Mouse (Mus musculus) lung, postnatal 14 days (tissue): Measurements from ENCODE around the gene Prmt2.

ENCODE experiments used
- DNase-seq: peaks from one replicate; pipeline ENCODE4 v3.0.0; 2021

Prmt2 gene

DNA sequence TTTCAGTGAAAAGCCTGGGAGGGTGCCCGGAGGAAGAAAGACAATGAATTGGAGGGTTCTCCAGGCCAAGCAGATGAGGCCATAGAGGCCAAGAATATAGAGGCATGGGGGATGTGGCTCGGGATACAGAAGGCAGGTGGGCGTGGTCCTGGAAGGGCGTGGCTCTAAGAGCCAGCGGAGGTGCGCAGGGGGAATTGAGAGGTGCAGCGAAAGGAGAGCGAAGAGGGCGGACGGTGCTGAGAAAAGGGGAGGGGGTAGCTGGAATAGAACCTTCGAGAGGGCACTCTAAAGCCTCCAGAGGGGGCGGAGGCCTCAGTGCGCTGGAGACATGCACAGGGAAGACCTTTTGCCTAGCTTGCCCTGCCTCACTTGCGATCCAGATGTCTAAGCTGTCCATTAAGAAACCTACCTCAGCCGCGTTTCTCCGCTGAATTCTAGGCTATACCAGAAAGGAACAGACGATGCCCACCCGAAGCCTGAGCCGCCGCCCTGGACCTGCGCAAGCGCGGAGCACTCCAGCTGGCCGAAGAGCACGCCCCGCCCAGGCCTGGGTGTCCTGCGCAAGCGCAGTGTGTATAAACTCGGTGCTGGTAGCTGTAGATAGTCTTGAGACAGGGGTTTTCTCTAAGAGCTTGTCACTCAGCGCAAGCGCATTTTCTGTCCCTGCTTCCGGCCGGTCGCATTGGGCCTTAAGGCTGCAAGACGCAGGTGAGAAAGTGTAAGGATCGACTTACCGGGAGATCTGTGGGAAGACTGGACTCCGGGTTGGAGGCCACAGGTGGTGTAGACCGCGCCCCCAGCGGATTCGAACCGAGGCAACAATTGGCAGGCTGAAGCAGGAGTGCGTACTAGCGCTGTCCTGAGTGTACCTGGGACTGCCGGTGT, at the start of gene Prmt2:
Gene Prmt2 (minus strand): TSS at position 525 of the 885 bp plus-strand sequence.
- peak; percentile 93 for DNase-seq

DNA sequence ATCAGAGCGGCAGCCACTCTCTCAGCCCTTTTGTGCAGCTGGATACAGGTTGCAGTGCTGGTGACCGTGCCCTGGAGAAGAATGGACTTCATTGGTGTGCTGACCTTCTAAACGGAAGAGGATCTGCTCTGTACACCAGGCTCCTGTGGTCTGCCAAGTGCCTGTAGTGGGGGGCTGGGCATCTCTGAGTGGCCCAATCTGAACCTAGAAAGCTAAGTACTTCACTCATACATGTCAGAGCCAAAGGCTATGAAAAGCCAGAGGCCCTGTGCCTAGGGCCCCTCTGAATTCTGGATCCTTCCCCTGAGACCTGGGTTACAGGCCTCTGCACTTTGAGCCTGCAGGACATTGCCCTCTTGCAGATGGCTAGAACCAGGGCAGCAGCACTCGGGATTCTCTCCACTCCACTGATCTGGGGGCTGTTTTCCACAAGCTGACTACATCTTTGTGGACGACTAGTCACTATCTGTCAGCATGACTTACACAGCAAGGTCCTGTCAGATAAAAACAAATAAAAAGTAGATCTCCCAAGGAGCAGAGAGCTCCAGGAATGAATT, 41.0 kb upstream of the Prmt2 start:
- no peak for DNase-seq

DNA sequence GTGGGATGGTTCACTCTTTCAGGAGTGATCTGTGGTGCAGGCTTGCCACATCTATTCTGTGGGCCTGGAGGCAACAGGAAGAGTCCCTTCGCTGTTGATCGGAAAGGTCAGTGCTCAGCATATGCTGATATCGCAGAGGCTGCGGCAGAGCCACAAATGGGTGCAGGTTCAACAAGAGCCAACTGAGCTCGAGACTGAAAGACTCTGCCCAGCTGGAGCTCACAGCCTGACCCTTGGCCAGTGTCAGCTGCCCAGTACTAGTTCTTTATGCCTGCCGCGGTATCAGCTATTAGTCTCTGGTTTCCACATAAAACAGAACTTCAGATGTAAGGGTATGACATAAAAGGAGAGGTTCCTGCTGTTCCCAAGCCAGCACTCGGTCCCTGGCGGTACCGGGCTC, 37.6 kb upstream of the Prmt2 start:
- DNase-seq: no peak

DNA sequence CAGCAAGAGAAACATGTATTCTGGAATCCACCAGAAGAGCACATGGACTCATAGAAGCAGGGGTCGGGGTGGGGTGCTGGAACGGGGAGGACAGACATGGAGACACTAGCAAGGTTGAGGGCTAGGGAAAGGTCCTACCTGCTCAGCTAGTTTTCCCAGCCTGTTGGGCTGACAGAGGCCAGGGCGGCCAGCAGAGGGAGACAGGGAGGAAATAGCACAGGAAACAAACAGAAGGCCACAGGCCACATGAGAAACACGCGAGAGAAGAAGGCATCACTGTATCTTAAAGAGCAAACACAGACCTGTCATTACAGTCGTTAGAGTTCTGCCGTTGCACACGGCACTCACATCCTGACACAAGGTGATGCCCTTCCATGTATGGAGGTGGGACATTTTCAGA, 33.6 kb upstream of the Prmt2 start:
- peak; percentile 57 for DNase-seq

DNA sequence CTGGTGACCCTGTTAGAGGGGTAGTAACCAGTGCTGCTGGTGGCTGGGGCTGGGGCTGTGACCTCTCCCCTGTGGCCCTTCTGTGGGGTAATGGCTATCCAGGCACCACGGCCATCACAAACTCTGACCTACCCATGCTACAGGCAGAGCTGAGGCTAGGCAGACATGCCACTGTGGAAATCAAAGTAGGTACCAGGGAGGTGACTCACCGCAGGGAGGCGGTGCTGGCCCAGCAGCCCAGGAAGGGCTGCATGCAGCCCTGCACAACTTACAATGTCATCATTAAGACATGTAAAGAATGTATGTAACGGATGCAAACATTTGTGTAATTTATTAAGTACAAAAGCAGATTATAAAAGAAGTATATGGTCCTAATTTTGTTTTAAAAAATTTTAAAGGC, 24.8 kb upstream of the Prmt2 start:
- DNase-seq: no peak

DNA sequence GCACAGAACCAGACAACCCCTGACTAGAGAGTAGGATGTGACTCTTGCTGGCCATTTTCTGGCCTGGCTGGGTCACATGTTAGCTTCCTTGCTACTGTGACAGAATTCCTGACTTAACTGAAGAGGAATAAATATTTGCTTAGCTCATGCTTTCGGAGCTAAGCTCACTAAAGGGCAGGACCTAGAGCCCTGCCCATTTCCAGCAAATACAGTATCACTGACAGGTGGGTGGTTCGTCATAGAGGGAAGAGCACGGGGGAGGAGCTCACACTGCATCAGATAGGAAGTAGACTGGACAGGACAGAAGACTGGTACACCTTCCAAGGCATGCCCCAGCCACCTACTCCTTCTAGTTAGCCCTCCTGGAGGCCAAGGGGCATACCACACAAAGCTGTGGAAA, 23.8 kb upstream of the Prmt2 start:
- no peak for DNase-seq

DNA sequence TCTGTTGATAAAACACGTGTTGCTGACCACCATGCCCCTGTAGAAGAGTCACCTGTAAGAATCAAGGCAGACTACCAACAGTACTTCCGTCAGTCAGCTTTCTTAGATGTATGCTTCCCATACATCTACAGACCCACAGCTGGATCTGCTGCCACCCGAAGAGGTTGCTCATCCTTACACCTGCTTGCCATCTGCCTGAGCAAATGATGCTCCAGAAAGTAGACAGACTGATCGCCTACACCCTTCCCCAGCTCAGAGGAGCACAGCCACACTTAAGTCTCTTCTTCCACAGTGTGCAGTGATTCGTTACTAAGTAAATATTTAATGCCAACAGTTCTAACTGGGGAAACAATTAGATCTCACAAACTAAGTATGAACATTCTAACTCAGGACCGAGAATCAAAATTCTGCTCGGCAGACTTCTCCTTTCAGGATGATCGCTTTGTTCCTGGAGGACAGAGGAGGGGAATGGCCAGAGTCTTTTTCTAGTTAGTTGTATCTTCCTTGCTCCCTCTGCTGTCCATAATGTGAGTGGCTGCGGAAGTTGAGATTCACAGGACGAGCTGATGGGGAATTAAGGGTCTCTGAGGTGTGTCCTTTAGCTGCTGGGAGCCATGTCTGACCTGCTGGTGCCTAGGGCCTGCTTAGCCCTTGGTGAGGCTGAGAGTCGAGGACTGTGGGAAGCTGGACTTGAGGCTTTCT, 22.8 kb upstream of the Prmt2 start:
- peak; percentile 32 for DNase-seq

DNA sequence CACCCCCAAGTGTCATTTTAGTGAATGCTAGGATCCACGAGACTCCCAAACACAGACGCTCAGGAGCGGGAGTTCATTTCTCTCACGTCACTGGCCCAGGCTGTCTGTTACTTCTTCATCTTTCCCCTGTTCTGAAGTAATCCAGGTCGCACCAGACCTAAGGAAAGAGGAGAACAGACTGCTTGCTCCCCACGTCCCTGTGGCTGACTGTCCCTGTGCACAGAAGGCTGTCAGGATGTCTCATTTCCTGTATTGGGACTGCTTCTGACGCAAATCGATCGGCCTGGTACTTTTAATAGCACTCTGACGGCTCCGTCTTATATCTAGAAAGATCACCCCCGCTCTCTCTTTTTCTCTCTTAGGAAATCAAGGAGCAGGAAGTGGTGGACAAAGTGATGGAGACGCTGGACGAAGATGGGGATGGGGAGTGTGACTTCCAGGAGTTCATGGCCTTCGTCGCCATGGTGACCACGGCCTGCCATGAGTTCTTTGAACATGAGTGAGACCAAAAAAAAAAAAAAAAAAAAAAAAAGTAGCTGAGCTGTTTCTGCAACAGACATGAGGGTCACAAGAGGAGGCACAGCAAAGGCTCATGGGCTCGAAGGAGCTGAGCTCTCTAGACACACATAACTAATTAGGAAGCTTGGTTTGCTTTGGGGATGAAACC, 22.0 kb upstream of the Prmt2 start:
- no peak for DNase-seq

DNA sequence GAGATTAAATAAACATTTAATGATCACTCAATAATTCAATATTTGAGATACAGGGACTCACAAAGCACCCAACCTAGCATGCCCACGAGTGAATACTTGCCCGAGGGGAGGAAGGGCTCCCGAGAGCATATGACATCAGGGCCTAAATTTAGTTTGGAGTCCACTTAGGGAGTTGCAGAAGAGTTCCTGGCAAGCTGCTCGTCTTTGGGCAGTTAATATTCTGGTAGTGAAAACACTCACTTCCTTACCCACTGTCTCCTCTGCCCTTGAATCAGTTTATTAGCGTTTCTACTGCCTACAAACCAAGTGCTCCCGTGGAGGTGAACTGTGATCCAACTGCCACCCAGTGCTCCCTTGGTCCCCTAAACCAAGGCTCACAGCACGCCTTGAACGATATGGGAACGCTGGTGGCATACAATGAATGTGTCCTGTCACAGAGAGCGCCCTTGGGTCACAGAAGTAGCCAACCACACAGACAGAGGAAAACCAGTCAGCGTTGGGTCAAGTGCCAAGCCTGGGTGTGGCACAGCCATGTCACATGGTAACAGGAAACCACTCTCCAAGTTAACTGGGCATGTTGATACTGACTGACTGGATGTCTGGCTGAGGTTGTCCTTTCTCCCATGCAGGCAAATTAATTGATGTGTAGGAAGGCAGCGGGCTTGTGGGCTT, 20.2 kb upstream of the Prmt2 start:
- peak; percentile 78 for DNase-seq

DNA sequence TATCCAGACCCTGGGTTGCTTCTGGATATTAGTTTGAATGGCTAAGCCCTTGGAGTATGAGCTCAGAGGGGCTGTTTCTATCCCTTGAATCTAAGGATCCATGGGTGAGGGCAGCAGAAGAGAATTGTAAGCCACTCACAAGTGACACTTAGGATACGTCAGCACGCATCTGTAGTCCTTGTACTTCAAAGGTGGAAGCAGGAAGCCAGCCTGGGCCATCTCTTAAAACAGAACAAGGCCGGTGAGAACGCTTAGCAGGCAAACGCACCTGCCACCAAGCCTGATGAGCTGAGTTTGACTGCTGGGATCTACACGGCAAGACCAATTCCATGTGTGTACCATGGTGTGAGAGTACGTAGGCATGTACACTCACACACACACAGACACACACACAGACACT, 19.6 kb upstream of the Prmt2 start:
- no peak for DNase-seq

DNA sequence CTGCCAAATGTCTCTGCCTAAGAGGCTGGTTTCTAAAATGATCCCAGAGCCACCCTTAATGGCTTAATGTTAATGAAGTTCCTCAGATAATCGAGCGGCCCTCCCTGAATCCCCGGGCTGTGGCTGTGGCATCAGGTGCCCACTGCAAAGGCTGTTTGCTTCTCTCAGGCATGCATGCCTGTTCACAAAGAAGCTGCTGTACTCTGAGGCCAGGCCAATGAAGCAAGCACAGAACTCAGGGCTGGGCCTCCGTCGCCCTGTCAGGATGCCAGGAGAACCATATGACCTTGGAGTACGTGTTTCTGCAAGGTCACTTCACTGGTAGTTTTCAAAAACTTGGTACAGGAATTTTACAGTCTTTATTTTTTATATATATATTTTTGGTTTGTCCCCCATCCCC, 18.0 kb upstream of the Prmt2 start:
- no peak for DNase-seq

DNA sequence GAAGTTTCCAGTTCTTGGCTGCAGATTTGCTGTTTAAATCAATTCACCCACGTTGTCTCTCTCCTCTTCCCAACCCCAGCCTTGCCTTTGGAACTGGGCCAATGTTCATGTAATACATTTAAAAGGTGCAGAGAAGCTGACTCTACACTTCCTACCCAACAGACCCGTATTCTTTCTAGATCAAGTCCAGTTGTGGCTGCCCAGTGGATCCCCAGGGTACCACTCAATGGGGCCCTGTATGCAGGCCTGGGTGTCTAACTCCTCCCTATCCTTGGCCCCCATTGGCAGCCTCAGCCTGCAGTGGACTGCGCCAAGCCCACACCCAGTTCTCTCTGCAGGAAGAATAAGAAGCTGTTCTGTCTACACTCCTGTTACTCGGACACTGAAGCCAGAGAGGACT, 15.9 kb upstream of the Prmt2 start, which contains the start of gene S100b:
Gene S100b (plus strand): TSS at position 318 of the 400 bp plus-strand sequence.
- DNase-seq: peak; percentile 18

DNA sequence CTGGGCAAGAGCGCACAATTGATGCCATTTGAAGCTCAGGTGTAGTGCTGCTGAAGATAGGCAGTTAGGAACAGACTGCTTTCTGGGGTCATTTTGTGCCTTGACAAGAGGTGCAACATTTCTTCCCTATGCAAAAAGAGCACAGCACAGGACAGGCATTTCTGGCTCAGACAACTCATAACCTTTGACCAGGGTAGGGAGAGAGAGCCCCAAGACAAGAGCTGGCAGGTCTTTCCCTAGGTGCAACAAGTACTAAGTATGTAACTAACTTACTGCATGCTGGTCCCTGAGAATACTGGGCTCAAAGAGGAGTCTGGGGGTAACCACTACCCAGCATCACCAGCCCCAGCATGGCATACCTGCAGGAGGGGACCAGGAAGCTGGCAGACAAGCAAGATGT, 15.4 kb upstream of the Prmt2 start:
- DNase-seq: no peak

DNA sequence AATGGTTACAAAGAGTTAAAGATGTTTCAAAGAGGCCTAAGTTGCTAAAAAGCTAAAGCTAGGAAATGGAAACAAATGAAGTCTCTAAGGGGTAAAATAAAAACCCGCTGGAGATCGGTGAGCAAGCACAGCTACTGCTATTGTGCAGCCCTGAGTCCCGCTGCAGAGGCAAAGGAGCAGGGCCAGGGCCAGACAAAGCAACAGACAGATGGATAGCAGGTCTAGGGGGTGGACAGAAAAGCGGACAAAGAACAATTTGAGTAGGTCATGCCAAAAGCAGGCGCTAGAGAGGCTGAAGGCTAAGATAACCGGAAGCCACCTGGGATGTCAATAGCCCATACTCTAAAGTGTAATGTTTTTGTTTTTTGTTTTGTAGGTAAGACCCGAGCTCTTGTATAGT, 13.2 kb upstream of the Prmt2 start:
- DNase-seq: no peak

DNA sequence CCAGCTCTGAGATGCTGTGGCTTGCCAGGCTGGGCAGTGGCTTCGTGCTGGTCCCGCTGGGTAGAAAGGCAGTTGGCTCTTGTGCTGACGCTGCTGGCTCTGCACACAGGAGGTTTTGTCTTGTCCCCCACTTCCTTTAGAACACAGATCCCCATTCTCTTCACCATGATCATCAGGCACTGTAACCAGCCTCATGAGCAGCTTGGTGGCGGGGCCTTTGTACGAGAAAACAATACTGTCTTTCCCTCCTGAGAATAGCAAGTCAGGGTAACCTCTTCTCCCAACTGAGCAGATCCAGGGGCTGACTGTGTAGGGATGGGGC, 10.9 kb upstream of the Prmt2 start:
- no peak for DNase-seq

DNA sequence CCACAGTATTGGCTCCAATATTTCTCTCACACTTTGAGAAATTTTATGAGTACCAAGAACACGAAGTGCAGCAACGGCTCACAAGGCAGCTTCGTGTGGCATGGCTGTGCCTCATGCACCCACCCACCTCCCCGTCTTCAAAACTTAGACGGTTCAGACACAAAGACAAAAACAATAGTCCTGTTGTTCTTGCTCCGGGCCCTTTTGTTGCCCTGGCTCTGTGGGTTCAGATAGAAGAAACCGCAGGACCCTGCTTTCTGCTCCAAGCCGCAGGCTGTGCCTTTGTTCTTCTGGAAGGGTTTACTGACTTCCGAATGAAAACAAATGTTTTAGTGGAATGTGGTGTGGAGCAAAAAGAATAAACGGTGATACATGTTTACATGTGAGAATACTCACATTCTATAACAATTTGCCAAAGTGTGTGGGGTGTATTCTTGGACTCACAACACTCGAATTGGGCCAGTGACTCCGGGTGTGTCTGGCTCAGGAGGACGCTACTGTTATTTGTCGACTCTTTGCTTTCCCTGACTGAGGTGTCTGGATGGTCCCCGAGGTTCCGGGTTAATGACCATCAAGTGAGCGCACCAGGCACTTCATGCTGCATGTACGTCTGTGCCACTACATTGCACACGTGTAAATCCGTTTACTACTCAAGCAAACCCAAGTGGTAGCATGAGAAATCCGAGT, 10.4 kb upstream of the Prmt2 start:
- no peak for DNase-seq

DNA sequence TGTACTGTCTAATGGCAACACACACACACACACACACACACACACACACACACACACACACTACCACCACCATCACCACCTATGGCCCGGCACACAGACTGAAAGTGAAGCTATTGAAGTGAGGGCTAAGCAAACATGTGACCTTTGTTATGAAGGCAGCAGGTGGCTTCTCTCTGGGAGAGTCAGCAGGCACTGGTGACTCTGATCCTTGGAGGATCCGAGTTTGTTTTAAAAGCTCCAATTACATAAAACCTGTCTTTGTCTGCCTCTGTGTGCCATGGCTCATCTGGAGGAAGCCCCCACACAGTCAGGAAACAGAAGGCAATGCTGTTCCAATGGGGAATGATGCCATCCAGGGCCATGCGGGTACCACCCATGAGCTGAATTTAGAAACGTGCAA, 8.9 kb upstream of the Prmt2 start:
- no peak for DNase-seq

DNA sequence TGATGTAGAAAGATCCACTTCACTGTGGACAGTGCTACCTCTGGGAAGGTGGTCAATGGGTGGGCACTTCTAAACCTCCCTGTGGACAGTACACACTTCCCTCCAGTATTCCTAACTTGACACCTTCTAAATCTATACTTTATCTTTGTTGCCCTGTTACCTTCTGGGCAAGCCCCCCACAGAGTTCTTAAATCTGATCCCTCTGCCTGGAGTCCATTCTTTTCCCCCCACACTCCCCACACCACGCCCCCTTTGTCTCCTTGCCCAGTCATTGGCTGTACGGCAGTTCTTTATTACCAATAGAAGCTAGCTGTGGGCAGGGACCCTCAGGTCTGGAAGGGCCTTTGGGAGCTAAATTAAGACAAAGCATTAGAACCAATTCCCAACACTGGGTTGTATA, 7.4 kb upstream of the Prmt2 start:
- no peak for DNase-seq

DNA sequence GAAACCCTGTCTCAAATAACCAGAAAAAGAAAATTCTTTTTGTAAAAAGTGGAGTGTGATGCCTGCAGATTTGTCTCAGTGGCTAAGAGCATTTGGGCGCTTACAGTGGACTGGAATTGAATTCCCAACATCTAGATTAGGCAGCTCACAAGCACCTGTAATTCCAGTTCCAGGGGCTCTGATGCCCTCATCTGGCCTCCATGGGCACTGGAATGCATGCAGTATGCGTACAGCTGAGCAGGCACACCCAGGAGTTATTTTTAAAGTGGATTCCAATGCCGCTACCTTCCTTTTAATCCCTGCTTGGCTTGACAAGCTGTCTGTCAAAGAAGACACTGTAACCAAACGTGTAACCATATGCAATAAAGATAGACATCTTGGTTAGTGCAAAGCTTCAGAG, 1.7 kb upstream of the Prmt2 start:
- no peak for DNase-seq

DNA sequence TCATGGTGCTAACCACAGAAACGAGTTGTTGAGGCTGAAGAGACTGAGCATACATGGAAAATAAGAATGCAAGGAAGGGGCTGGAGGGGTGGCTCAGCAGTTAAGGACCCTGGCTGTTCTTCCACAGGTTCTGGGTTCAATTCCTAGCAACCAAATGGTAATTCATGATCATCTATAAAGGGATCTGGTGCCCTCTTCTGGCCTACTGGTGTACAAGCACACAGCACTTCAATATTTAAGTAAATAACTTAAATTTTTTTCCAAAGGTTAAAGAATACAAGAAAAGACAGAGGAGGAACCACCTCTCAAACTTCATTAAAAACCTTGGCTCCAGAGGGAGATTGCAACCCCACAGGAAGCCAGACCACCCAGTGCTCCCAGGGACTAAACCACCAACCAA, 8.0 kb downstream of the Prmt2 start:
- DNase-seq: no peak

DNA sequence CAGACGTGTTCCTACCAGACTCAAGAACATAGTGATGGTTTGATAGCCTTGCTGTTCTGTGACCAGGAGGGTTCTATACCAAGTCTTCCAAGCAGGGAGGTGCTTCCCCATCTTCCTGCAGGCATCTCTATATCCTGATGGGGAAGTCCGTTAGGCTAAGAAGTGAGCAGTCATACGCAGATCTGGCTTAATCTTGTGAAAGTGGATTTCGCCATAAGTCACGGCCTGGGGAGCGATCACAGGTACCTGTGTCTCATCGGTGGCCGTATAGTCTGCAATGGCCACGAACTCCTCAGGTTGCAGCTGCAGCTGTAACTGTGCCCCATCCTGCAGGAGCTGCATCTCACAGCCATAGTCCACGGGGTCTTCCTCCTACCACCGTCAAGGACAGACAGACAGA, 11.7 kb downstream of the Prmt2 start:
- no peak for DNase-seq

DNA sequence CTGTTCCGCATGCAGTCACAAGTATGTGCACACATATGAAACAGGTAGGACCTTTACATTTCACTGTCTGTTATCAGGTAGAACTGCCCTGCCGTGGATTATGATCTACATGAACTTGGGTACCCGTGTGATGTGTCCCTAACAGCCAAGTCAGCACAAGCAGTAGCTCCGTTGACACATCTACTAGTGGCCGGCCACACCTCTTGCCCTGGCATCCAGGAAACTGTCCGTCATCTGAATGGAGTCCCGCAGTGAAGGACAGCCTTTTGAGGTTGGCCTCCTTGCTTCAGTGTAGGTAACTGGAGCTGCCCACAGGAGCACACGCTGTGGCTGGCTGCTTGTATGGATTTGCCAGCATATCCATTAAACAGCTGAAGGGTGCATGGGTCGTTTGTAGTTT, 19.4 kb downstream of the Prmt2 start:
- no peak for DNase-seq

DNA sequence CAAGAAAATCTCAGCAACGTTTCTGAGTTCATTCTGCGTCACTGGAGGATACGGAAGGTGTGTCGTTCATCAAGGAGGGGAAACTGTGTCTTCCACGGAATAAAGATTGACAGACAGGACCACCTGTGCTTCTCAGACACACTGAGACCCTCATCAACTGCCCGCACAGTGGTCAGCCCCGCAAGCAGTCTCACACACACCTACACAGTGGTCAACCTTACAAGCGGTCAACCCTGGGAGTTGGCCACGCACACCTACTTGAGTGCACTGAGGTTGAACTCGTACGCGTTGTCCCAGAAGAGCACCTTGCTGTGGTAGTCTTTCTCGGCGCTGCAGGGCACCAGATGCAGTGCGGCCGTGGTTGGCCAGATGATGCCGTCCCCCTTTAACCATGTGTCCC, 20.6 kb downstream of the Prmt2 start:
- DNase-seq: no peak
